Mouse (Mus musculus) embryonic facial prominence, embryonic 10.5 days (tissue): ENCODE measurements around the gene Myo9b. TPM values are rescaled to one million over a fixed set of nuclear protein-coding genes. Genes with fewer than 3 reads are reported as not detected.
"Not testable (repeated sequence)": the region's sequence is repeated elsewhere in the genome, so short reads cannot be mapped to it uniquely, and the experiment has no call there.

Experiments
- DNase-seq: peaks from one replicate; pipeline ENCODE4 v3.0.0-alpha.2; 2017; ENCODE audit warnings: low spot score
- H3K27ac ChIP-seq: fragments of 300-500 bp; sonication (generic); replicated peaks from 2 replicates; pipeline ENCODE4 v1.5.1; 2016; ENCODE audit warnings: mild to moderate bottlenecking
- H3K27me3 ChIP-seq: fragments of 300-500 bp; sonication (generic); replicated peaks from 2 replicates; pipeline ENCODE4 v1.6.1; 2016; ENCODE audit warnings: low read depth, mild to moderate bottlenecking; ENCODE audit not compliant: poor library complexity, severe bottlenecking
- H3K36me3 ChIP-seq: fragments of 300-500 bp; sonication (generic); replicated peaks from 2 replicates; pipeline ENCODE4 v1.6.1; 2016; ENCODE audit warnings: mild to moderate bottlenecking, moderate library complexity
- H3K4me1 ChIP-seq: fragments of 300-500 bp; sonication (generic); 2 replicates; pipeline ENCODE4 v1.6.1; 2016
- H3K4me3 ChIP-seq: fragments of 300-500 bp; sonication (generic); 2 replicates; pipeline ENCODE4 v1.5.1; 2016; ENCODE audit warnings: mild to moderate bottlenecking, moderate library complexity
- H3K9me3 ChIP-seq: fragments of 300-500 bp; sonication (generic); 2 replicates; pipeline ENCODE4 v1.6.1; 2016; ENCODE audit warnings: mild to moderate bottlenecking
- WGBS: fragments of 180-500 bp; shearing (Covaris S2); methylation state at CpG from one replicate; pipeline ENCODE4 v1.1.7; 2016; 5-methylcytosine and 5-hydroxymethylcytosine counted together
- polyA plus RNA-seq: library from polyadenylated mRNA; unstranded; fragments of >200 nt; fragmentation: Nextera tagmentation; extraction: Ambion mirVana; gene quantifications from 2 replicates; pipeline ENCODE4 v1.2.1, GENCODE M21; 2016

Gene Myo9b
- 27.9 and 28.6 TPM in 2 replicates for polyA plus RNA-seq

GRCm38 (mm10) chr8:71272286-71273150 is at the start of gene Myo9b, which contains the start of gene Haus8:
Myo9b (plus strand) TSS chr8:71272714.
Haus8 (minus strand) TSS chr8:71272934.
- WGBS = under 1% methylated on average over 84 of the region's 84 CpGs

GRCm38 (mm10) chr8:71224560-71224959 is 48.0 kb upstream of the Myo9b start:
- Histone ChIP-seq H3K4me1 (no peaks in the 10 kb centered on the region), H3K27me3 (no peaks in the 10 kb centered on the region), H3K4me3 (no peak overlapping the region), H3K27ac (no peak overlapping the region), H3K36me3 (no peaks in the 10 kb centered on the region), H3K9me3 (no peaks in the 10 kb centered on the region)
- no peak for DNase-seq
- 47% methylated on average over 2 of the region's 2 CpGs for WGBS

More at GRCm38 (mm10) chr8:71272286-71273150, at the start of gene Myo9b, which contains the start of gene Haus8:
- peak within 1 kb of the TSS; percentile 89 for H3K4me3 ChIP-seq
- H3K36me3 ChIP-seq = peaks cover 27% of the 10 kb centered on the region; the same call in 1 of the 2 replicates
- no peaks in the 10 kb centered on the region for H3K27me3 ChIP-seq
- H3K27ac ChIP-seq = peak within 1 kb of the TSS; percentile 91
- peak; percentile 98 for DNase-seq
- H3K9me3 ChIP-seq = no peaks in the 10 kb centered on the region
- H3K4me1 ChIP-seq = peaks cover 26% of the 10 kb centered on the region

DNA sequence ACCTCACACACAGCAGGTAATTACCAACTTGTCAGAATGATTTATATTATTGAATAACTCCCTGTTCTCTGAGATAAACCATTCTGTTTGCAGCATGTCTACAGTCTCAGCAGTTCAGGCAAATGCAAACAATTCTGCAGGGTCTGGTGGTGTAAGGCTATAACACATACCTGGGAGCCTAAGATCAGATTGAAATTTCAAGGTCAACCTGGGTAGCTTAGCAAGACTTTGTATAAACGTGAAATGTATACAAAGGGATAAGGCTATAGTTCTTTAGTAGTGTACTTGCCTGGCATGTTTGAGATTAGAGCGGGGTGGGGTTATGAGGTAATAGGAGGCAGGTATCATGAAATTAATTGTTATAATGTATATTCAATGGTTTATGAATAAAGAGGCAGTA is 29.8 kb upstream of the Myo9b start:
- DNase-seq = no peak
- H3K4me1 ChIP-seq = no peaks in the 10 kb centered on the region
- H3K4me3 ChIP-seq = no peak overlapping the region
- H3K9me3 ChIP-seq = no peaks in the 10 kb centered on the region
- 87% methylated on average over 2 of the region's 2 CpGs for WGBS
- H3K36me3 ChIP-seq = peaks cover 3% of the 10 kb centered on the region; the same call in 1 of the 2 replicates
- no peaks in the 10 kb centered on the region for H3K27me3 ChIP-seq
- H3K27ac ChIP-seq = no peak overlapping the region

GRCm38 (mm10) chr8:71248203-71248602 is 24.3 kb upstream of the Myo9b start:
- Histone ChIP-seq H3K36me3 (peaks cover 33% of the 10 kb centered on the region), H3K9me3 (no peaks in the 10 kb centered on the region), H3K27ac (no peak overlapping the region), H3K4me3 (no peak overlapping the region), H3K27me3 (no peaks in the 10 kb centered on the region), H3K4me1 (no peaks in the 10 kb centered on the region)
- WGBS = 85% methylated on average over 1 of the region's 1 CpGs
- DNase-seq = no peak

DNA sequence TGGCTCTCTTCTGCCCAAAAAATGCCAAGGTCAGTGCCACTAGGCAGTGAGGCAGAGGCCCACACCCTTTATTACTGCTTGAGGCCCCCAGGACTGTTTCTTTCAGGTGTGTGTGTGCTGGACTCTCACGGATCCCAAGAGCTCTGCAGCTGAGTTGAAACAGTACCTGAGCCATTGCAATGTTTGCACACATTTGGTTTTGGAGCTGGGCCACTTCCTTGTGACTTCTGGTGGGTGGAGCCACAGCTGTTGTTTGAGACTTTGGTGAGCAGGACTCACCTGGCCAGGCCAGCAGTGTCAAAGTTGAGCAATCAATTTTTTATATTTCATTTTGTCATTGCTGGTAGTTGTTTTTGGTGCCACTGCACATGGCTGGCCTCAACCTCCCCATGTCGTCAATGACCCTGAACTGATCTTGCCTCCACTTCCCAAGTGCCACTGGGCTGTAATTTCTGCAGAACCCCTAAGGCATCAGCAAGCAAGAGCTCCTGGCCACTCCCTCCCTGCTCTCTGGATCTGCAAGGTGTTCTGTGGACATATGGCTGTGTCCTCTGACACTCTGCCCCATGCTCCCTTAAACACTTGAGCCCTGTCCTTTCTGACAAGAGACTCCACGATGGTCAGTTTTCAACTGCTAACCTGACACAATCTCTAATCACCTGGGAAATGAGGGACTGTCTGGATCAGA is 15.8 kb upstream of the Myo9b start:
- Histone ChIP-seq H3K36me3 (peaks cover 73% of the 10 kb centered on the region), H3K27ac (no peak overlapping the region), H3K4me3 (no peak overlapping the region), H3K4me1 (no peaks in the 10 kb centered on the region), H3K9me3 (no peaks in the 10 kb centered on the region), H3K27me3 (no peaks in the 10 kb centered on the region)
- WGBS = 84% methylated on average over 3 of the region's 3 CpGs
- DNase-seq = no peak

- H3K4me3 ChIP-seq = no peak overlapping the region
- peaks cover 66% of the 10 kb centered on the region for H3K36me3 ChIP-seq
- peaks cover 6% of the 10 kb centered on the region; the same call in 1 of the 2 replicates for H3K9me3 ChIP-seq
- DNase-seq = no peak
- no peaks in the 10 kb centered on the region for H3K4me1 ChIP-seq
- H3K27me3 ChIP-seq = no peaks in the 10 kb centered on the region
- H3K27ac ChIP-seq = no peak overlapping the region
Measured at GRCm38 (mm10) chr8:71261234-71261633, 11.3 kb upstream of the Myo9b start.

- Histone ChIP-seq H3K36me3 (peaks cover 56% of the 10 kb centered on the region), H3K27ac (no peak overlapping the region), H3K27me3 (no peaks in the 10 kb centered on the region), H3K9me3 (no peaks in the 10 kb centered on the region), H3K4me1 (peaks cover 12% of the 10 kb centered on the region; the same call in 1 of the 2 replicates), H3K4me3 (no peak overlapping the region)
- no peak for DNase-seq
- WGBS = 91% methylated on average over 2 of the region's 2 CpGs
Measured at GRCm38 (mm10) chr8:71267690-71268089, 4.8 kb upstream of the Myo9b start.

GRCm38 (mm10) chr8:71268286-71268685 is 4.2 kb upstream of the Myo9b start:
- H3K4me1 ChIP-seq = peaks cover 14% of the 10 kb centered on the region
- not testable (repeated sequence) for H3K27ac ChIP-seq, H3K27me3 ChIP-seq, H3K4me3 ChIP-seq, H3K9me3 ChIP-seq, DNase-seq
- WGBS = 92% methylated on average over 6 of the region's 6 CpGs
- H3K36me3 ChIP-seq = peaks cover 50% of the 10 kb centered on the region

- no peak for DNase-seq
Measured at GRCm38 (mm10) chr8:71271630-71272029, 884 bp upstream of the Myo9b start.

GRCm38 (mm10) chr8:71273151-71273510 is 617 bp downstream of the Myo9b start:
- Histone ChIP-seq H3K9me3 (no peaks in the 10 kb centered on the region), H3K27ac (peak overlapping the region; percentile 91), H3K4me3 (peak overlapping the region; percentile 89), H3K4me1 (peaks cover 26% of the 10 kb centered on the region), H3K27me3 (no peaks in the 10 kb centered on the region), H3K36me3 (peaks cover 22% of the 10 kb centered on the region; the same call in 1 of the 2 replicates)
- WGBS = under 1% methylated on average over 14 of the region's 14 CpGs
- peak; percentile 55 for DNase-seq

More at GRCm38 (mm10) chr8:71271630-71272029, 884 bp upstream of the Myo9b start:
- 27% methylated on average over 5 of the region's 5 CpGs for WGBS
- Histone ChIP-seq H3K36me3 (peaks cover 34% of the 10 kb centered on the region), H3K9me3 (no peaks in the 10 kb centered on the region), H3K4me3 (peak overlapping the region; percentile 89), H3K27me3 (no peaks in the 10 kb centered on the region), H3K4me1 (peaks cover 26% of the 10 kb centered on the region), H3K27ac (peak overlapping the region; percentile 91)

- no peak for DNase-seq
- Histone ChIP-seq H3K36me3 (peaks cover 13% of the 10 kb centered on the region; the same call in 1 of the 2 replicates), H3K4me3 (0 out of 2 replicates have a peak overlapping the region, but pooled peaks have one; percentile 89), H3K27me3 (no peaks in the 10 kb centered on the region), H3K27ac (no peak overlapping the region), H3K9me3 (no peaks in the 10 kb centered on the region), H3K4me1 (peaks cover 26% of the 10 kb centered on the region)
Measured at GRCm38 (mm10) chr8:71274478-71274877, 2.0 kb downstream of the Myo9b start.

GRCm38 (mm10) chr8:71276166-71276565 is 3.7 kb downstream of the Myo9b start:
- H3K9me3 ChIP-seq = no peaks in the 10 kb centered on the region
- 88% methylated on average over 3 of the region's 3 CpGs for WGBS
- H3K36me3 ChIP-seq = peaks cover 7% of the 10 kb centered on the region; the same call in 1 of the 2 replicates
- no peaks in the 10 kb centered on the region for H3K27me3 ChIP-seq
- peaks cover 22% of the 10 kb centered on the region for H3K4me1 ChIP-seq
- no peak overlapping the region for H3K27ac ChIP-seq
- no peak overlapping the region for H3K4me3 ChIP-seq
- no peak for DNase-seq
